20 mouse cellular contexts compared by ENCODE assay signal in the genomic region with DNA sequence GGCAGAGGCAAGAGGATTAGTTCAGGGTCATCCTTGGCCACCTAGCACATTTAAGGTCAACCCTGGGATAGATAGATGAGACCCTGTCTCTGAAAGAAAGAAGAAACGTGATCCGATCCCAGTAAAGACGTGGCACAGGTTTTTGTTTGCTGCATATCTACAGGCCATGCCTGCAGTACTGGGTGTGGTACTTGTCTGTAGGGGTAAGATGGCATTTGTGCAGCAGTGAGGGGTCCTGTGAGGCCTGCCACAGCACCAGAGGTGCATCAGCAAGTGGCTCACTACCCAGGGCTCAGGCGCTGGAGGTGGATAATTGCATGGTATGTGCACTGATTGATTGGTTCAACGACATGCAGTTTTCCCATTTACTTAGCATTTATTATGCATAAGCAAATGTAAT. TPM values are rescaled to one million over a fixed set of nuclear protein-coding genes. Genes with fewer than 3 reads are reported as not detected.
DNase-seq lines count a peak whose midpoint lies in the region; ATAC-seq and TF ChIP-seq lines count a peak whose summit lies in the region.
"Had no signal": no experiment of that assay in that cellular context is flagged by ENCODE, and none has a peak within 500 bp of the region (broad histone marks: within the 10 kb centered on the region; RNA-seq: fewer than 3 reads in every experiment).

No protein-coding gene starts in this region.

- no peak overlapping the region for H3K4me3 ChIP-seq in stomach, embryonic 15.5 days (replicated peaks)
- H3K4me3 ChIP-seq in stomach, postnatal 0 days (ENCODE audit: low read depth, low read length): no peak overlapping the region
- no peak overlapping the region for H3K4me3 ChIP-seq in liver, embryonic 13.5 days (replicated peaks)
- H3K4me3 ChIP-seq in liver, postnatal 0 days (ENCODE audit: low read depth, low read length): no peak overlapping the region
- H3K4me3 ChIP-seq in hindbrain, embryonic 13.5 days: no peak overlapping the region
- H3K4me3 ChIP-seq: embryonic facial prominence, embryonic 13.5 days; forebrain, embryonic 10.5 days; heart, embryonic 15.5 days had no signal

- no peaks in the 10 kb centered on the region for H3K27me3 ChIP-seq in stomach, embryonic 15.5 days (replicated peaks)
- no peaks in the 10 kb centered on the region for H3K27me3 ChIP-seq in stomach, postnatal 0 days (ENCODE audit: control insufficient read depth, insufficient read depth, low read length)
- H3K27me3 ChIP-seq in liver, embryonic 13.5 days: no peaks in the 10 kb centered on the region
- H3K27me3 ChIP-seq in liver, postnatal 0 days (ENCODE audit: insufficient read depth, low read length): no peaks in the 10 kb centered on the region
- H3K27me3 ChIP-seq in hindbrain, embryonic 13.5 days: no peaks in the 10 kb centered on the region
- H3K27me3 ChIP-seq: embryonic facial prominence, embryonic 13.5 days; heart, embryonic 15.5 days had no signal

- TF ChIP-seq CTCF in stomach, postnatal 0 days (IDR thresholded peaks at IDR 0.05; ENCODE audit: low read depth): no peak
- no peak for TF ChIP-seq CTCF in liver, postnatal 0 days (IDR thresholded peaks at IDR 0.05; ENCODE audit: low read depth)

- ATAC-seq in stomach, embryonic 15.5 days (ENCODE audit: insufficient read depth, low FRiP score, low read depth): peak; percentile 83; the same call in 1 of the 2 replicates
- ATAC-seq in stomach, postnatal 0 days (ENCODE audit: low FRiP score, low TSS enrichment): no peak
- ATAC-seq in liver, embryonic 13.5 days (ENCODE audit: low read depth): peak; percentile 80
- peak; percentile 38; the same call in 1 of the 2 replicates for ATAC-seq in liver, postnatal 0 days
- ATAC-seq in hindbrain, embryonic 13.5 days (ENCODE audit: low FRiP score): no peak
- ATAC-seq: forebrain, embryonic 14.5 days had no signal

- H3K4me2 ChIP-seq in stomach, embryonic 15.5 days: no peak overlapping the region
- no peak overlapping the region for H3K4me2 ChIP-seq in stomach, postnatal 0 days (replicated peaks; ENCODE audit: low read depth)
- peak overlapping the region; percentile 41 for H3K4me2 ChIP-seq in liver, embryonic 13.5 days
- H3K4me2 ChIP-seq in liver, postnatal 0 days (ENCODE audit: low read depth, low read length): peak overlapping the region; percentile 24; the same call in 1 of the 2 replicates
- H3K4me2 ChIP-seq in hindbrain, embryonic 13.5 days: no peak overlapping the region
- H3K4me2 ChIP-seq: embryonic facial prominence, embryonic 13.5 days; heart, embryonic 11.5 days; heart, embryonic 15.5 days; hindbrain, embryonic 14.5 days had no signal

- H3K9ac ChIP-seq in stomach, embryonic 15.5 days: no peak overlapping the region
- H3K9ac ChIP-seq in stomach, postnatal 0 days (ENCODE audit: low read length): no peak overlapping the region
- peak overlapping the region; percentile 22; the same call in 1 of the 2 replicates for H3K9ac ChIP-seq in liver, embryonic 13.5 days
- no peak overlapping the region for H3K9ac ChIP-seq in liver, postnatal 0 days (replicated peaks)
- no peak overlapping the region for H3K9ac ChIP-seq in hindbrain, embryonic 13.5 days
- H3K9ac ChIP-seq: embryonic facial prominence, embryonic 13.5 days; heart, embryonic 15.5 days; hindbrain, embryonic 14.5 days had no signal

- H3K4me1 ChIP-seq in stomach, embryonic 15.5 days: no peaks in the 10 kb centered on the region
- H3K4me1 ChIP-seq in stomach, postnatal 0 days (replicated peaks; ENCODE audit: control insufficient read depth, insufficient read depth): no peaks in the 10 kb centered on the region
- peaks cover 92% of the 10 kb centered on the region for H3K4me1 ChIP-seq in liver, embryonic 13.5 days (replicated peaks)
- H3K4me1 ChIP-seq in liver, postnatal 0 days (ENCODE audit: insufficient read depth): peaks cover 39% of the 10 kb centered on the region
- H3K4me1 ChIP-seq in hindbrain, embryonic 13.5 days (replicated peaks): no peaks in the 10 kb centered on the region
- H3K4me1 ChIP-seq: embryonic facial prominence, embryonic 13.5 days; forebrain, embryonic 10.5 days; heart, embryonic 15.5 days had no signal

- no peak for DNase-seq in stomach, postnatal 0 days (ENCODE audit: low spot score)
- DNase-seq in liver, embryonic 13.5 days: peak; percentile 72
- DNase-seq in liver, postnatal 0 days: no peak
- no peak for DNase-seq in cerebellum, adult 9-10 months
- DNase-seq in frontal cortex, postnatal 14 days (ENCODE audit: low spot score in 2 of 2): no peak
- DNase-seq: adrenal gland, postnatal 10 days; cerebellum, adult 11 months; cerebellum, adult 8-10 months; cerebellum, postnatal 25 days; gastrocnemius, postnatal 36 days; heart, adult 11 months; heart, postnatal 14 days had no signal

- peaks cover 36% of the 10 kb centered on the region for H3K36me3 ChIP-seq in stomach, embryonic 15.5 days
- peaks cover 14% of the 10 kb centered on the region for H3K36me3 ChIP-seq in stomach, postnatal 0 days (ENCODE audit: control insufficient read depth, insufficient read depth, low read length)
- H3K36me3 ChIP-seq in liver, embryonic 13.5 days: peaks cover 43% of the 10 kb centered on the region
- peaks cover 23% of the 10 kb centered on the region for H3K36me3 ChIP-seq in liver, postnatal 0 days (replicated peaks; ENCODE audit: insufficient read depth, low read length)
- H3K36me3 ChIP-seq in hindbrain, embryonic 13.5 days: peaks cover 77% of the 10 kb centered on the region

- TF ChIP-seq EP300 in stomach, postnatal 0 days (optimal IDR thresholded peaks at IDR 0.05): no peak
- peak; percentile 81 for TF ChIP-seq EP300 in liver, postnatal 0 days (IDR thresholded peaks at IDR 0.05; ENCODE audit: low read depth)

- no peak overlapping the region for H3K27ac ChIP-seq in stomach, embryonic 15.5 days
- no peak overlapping the region for H3K27ac ChIP-seq in stomach, postnatal 0 days (replicated peaks)
- peak overlapping the region; percentile 96 for H3K27ac ChIP-seq in liver, embryonic 13.5 days
- 0 out of 2 replicates have a peak overlapping the region, but pooled peaks have one; percentile 2 for H3K27ac ChIP-seq in liver, postnatal 0 days (ENCODE audit: low read depth)
- H3K27ac ChIP-seq in hindbrain, embryonic 13.5 days: no peak overlapping the region
- H3K27ac ChIP-seq: embryonic facial prominence, embryonic 13.5 days; forebrain, embryonic 10.5 days; heart, embryonic 15.5 days; hindbrain, embryonic 14.5 days had no signal

- no peaks in the 10 kb centered on the region for H3K9me3 ChIP-seq in stomach, embryonic 15.5 days
- H3K9me3 ChIP-seq in stomach, postnatal 0 days (ENCODE audit: control insufficient read depth, low read length): no peaks in the 10 kb centered on the region
- 0 out of 2 replicates have a peak, but pooled peaks cover 4% of the 10 kb centered on the region for H3K9me3 ChIP-seq in liver, embryonic 13.5 days (replicated peaks)
- H3K9me3 ChIP-seq in liver, postnatal 0 days (ENCODE audit: low read length): no peaks in the 10 kb centered on the region
- no peaks in the 10 kb centered on the region for H3K9me3 ChIP-seq in hindbrain, embryonic 13.5 days
- H3K9me3 ChIP-seq: embryonic facial prominence, embryonic 13.5 days; heart, embryonic 15.5 days had no signal

- WGBS in stomach, embryonic 15.5 days: 90% methylated on average over 5 of the region's 5 CpGs
- 93% methylated on average over 5 of the region's 5 CpGs for WGBS in stomach, postnatal 0 days
- WGBS in liver, embryonic 13.5 days (ENCODE audit: insufficient replicate concordance): 47% methylated on average over 5 of the region's 5 CpGs
- 70% methylated on average over 5 of the region's 5 CpGs for WGBS in liver, postnatal 0 days (ENCODE audit: insufficient replicate concordance)
- WGBS in hindbrain, embryonic 13.5 days: 95% methylated on average over 5 of the region's 5 CpGs

RNA-seq across cellular contexts. Expression of a gene that starts 31.3 kb away (rescaled TPM):
- polyA plus RNA-seq in stomach, embryonic 15.5 days (2015; fragmentation: Nextera tagmentation; extraction: Ambion mirVana): 74.3 and 74.5 TPM in 2 replicates
- 32.6 and 33.2 TPM in 2 replicates for polyA plus RNA-seq in stomach, postnatal 0 days (2015; fragmentation: Nextera tagmentation; extraction: Ambion mirVana)
- 97.1 and 117 TPM in 2 replicates for polyA plus RNA-seq in liver, embryonic 13.5 days (2015; fragmentation: Nextera tagmentation; extraction: Ambion mirVana)
- 18.8 and 29.0 TPM in 2 replicates for polyA plus RNA-seq in liver, postnatal 0 days (2015; fragmentation: Nextera tagmentation; extraction: Ambion mirVana)
- polyA plus RNA-seq in hindbrain, embryonic 13.5 days (2015; fragmentation: Nextera tagmentation; extraction: Ambion mirVana): 53.5 and 54.4 TPM in 2 replicates

RNA-seq across cellular contexts. Expression of a gene that starts 38.5 kb away (rescaled TPM):
- polyA plus RNA-seq in stomach, embryonic 15.5 days (2015; fragmentation: Nextera tagmentation; extraction: Ambion mirVana): 31.2 and 32.6 TPM in 2 replicates
- 36.8 and 41.3 TPM in 2 replicates for polyA plus RNA-seq in stomach, postnatal 0 days (2015; fragmentation: Nextera tagmentation; extraction: Ambion mirVana)
- 13.4 and 14.6 TPM in 2 replicates for polyA plus RNA-seq in liver, embryonic 13.5 days (2015; fragmentation: Nextera tagmentation; extraction: Ambion mirVana)
- polyA plus RNA-seq in liver, postnatal 0 days (2015; fragmentation: Nextera tagmentation; extraction: Ambion mirVana): 34.6 and 36.2 TPM in 2 replicates
- 60.4 and 64.6 TPM in 2 replicates for polyA plus RNA-seq in hindbrain, embryonic 13.5 days (2015; fragmentation: Nextera tagmentation; extraction: Ambion mirVana)

RNA-seq across cellular contexts. Expression of a gene that starts 39.0 kb away (rescaled TPM):
- 36.7 and 40.6 TPM in 2 replicates for polyA plus RNA-seq in stomach, embryonic 15.5 days (2015; fragmentation: Nextera tagmentation; extraction: Ambion mirVana)
- polyA plus RNA-seq in stomach, postnatal 0 days (2015; fragmentation: Nextera tagmentation; extraction: Ambion mirVana): 19.7 and 19.8 TPM in 2 replicates
- polyA plus RNA-seq in liver, embryonic 13.5 days (2015; fragmentation: Nextera tagmentation; extraction: Ambion mirVana): 15.9 and 17.5 TPM in 2 replicates
- 7.5 and 8.6 TPM in 2 replicates for polyA plus RNA-seq in liver, postnatal 0 days (2015; fragmentation: Nextera tagmentation; extraction: Ambion mirVana)
- polyA plus RNA-seq in hindbrain, embryonic 13.5 days (2015; fragmentation: Nextera tagmentation; extraction: Ambion mirVana): 47.2 and 53.7 TPM in 2 replicates

RNA-seq across cellular contexts. Expression of a gene that starts 45.8 kb away (rescaled TPM):
- 12.3 and 12.5 TPM in 2 replicates for polyA plus RNA-seq in stomach, embryonic 15.5 days (2015; fragmentation: Nextera tagmentation; extraction: Ambion mirVana)
- polyA plus RNA-seq in stomach, postnatal 0 days (2015; fragmentation: Nextera tagmentation; extraction: Ambion mirVana): 7.2 and 8.3 TPM in 2 replicates
- 11.8 and 13.2 TPM in 2 replicates for polyA plus RNA-seq in liver, embryonic 13.5 days (2015; fragmentation: Nextera tagmentation; extraction: Ambion mirVana)
- polyA plus RNA-seq in liver, postnatal 0 days (2015; fragmentation: Nextera tagmentation; extraction: Ambion mirVana): 4.9 and 6.6 TPM in 2 replicates
- 11.5 and 12.3 TPM in 2 replicates for polyA plus RNA-seq in hindbrain, embryonic 13.5 days (2015; fragmentation: Nextera tagmentation; extraction: Ambion mirVana)

Comparison
In these comparisons a context has a peak if more than half of its experiments do, and no peak if none do; other contexts are left out.
1. ATAC-seq: peak in stomach, embryonic 15.5 days (single experiment), liver, embryonic 13.5 days (single experiment) and liver, postnatal 0 days (single experiment); none in stomach, postnatal 0 days (single experiment) and hindbrain, embryonic 13.5 days (single experiment).
2. H3K27ac ChIP-seq: peak in liver, embryonic 13.5 days (single experiment) and liver, postnatal 0 days (single experiment); none in stomach, embryonic 15.5 days (single experiment), stomach, postnatal 0 days (single experiment) and hindbrain, embryonic 13.5 days (single experiment).
3. H3K4me2 ChIP-seq: peak in liver, embryonic 13.5 days (single experiment) and liver, postnatal 0 days (single experiment); none in stomach, embryonic 15.5 days (single experiment), stomach, postnatal 0 days (single experiment) and hindbrain, embryonic 13.5 days (single experiment).